Mouse (Mus musculus) intestine, postnatal 0 days (tissue): Measurements from ENCODE around the gene Cd44. TPM values are rescaled to one million over a fixed set of nuclear protein-coding genes. Genes with fewer than 3 reads are reported as not detected.

Experiments
- ATAC-seq: fragments of 200-750 bp; cut with Nextera tagmentation; 2 replicates; pipeline ENCODE4 v1.8.0; 2017; ENCODE audit warnings: mild to moderate bottlenecking, moderate TSS enrichment, moderate library complexity
- H3K27ac ChIP-seq: fragments of 300-500 bp; sonication (generic); 2 replicates; pipeline ENCODE4 v1.5.1; 2014; ENCODE audit warnings: mild to moderate bottlenecking, low read depth, low read length, moderate library complexity
- H3K27me3 ChIP-seq: fragments of 300-500 bp; sonication (generic); replicated peaks from 2 replicates; pipeline ENCODE4 v1.6.1; 2014; ENCODE audit warnings: low read length, mixed read lengths; ENCODE audit not compliant: control insufficient read depth, insufficient read depth
- H3K36me3 ChIP-seq: fragments of 300-500 bp; sonication (generic); 2 replicates; pipeline ENCODE4 v1.6.1; 2014; ENCODE audit warnings: mild to moderate bottlenecking, moderate library complexity; ENCODE audit not compliant: control insufficient read depth, insufficient read depth
- H3K4me1 ChIP-seq: fragments of 300-500 bp; sonication (generic); replicated peaks from 2 replicates; pipeline ENCODE4 v1.6.1; 2014; ENCODE audit warnings: antibody characterized with exemption, low read length, mixed read lengths; ENCODE audit not compliant: control insufficient read depth, insufficient read depth
- H3K4me2 ChIP-seq: fragments of 300-500 bp; sonication (generic); replicated peaks from 2 replicates; pipeline ENCODE4 v1.6.1; 2014; ENCODE audit warnings: low read depth, mild to moderate bottlenecking, moderate library complexity
- H3K4me3 ChIP-seq: fragments of 300-500 bp; sonication (generic); 2 replicates; pipeline ENCODE4 v1.5.1; 2014; ENCODE audit warnings: low read depth, low read length
- H3K9ac ChIP-seq: fragments of 300-500 bp; sonication (generic); 2 replicates; pipeline ENCODE4 v1.6.1; 2014; ENCODE audit warnings: mild to moderate bottlenecking, low read depth, low read length
- H3K9me3 ChIP-seq: fragments of 300-500 bp; sonication (generic); 2 replicates; pipeline ENCODE4 v1.6.1; 2016; ENCODE audit warnings: mixed run types; ENCODE audit not compliant: control insufficient read depth
- CTCF ChIP-seq: sonication (generic); IDR thresholded peaks from 2 replicates; pipeline ENCODE4 v1.5.1; 2016; ENCODE audit warnings: low read depth, mild to moderate bottlenecking, control low read depth, antibody characterized with exemption, moderate library complexity
- WGBS: fragments of 180-500 bp; shearing (Covaris S2); extraction: QIAGEN DNeasy Blood & Tissue Kit; methylation state at CpG from one replicate; pipeline ENCODE4 v1.1.7; 2014; 5-methylcytosine and 5-hydroxymethylcytosine counted together
- polyA plus RNA-seq: library from polyadenylated mRNA; unstranded; fragments of >200 nt; fragmentation: Nextera tagmentation; extraction: Ambion mirVana; gene quantifications from 2 replicates; pipeline ENCODE4 v1.2.1, GENCODE M21; 2015

The Cd44 gene
- polyA plus RNA-seq, 1 experiment from 2014 or later = 10.6 TPM

GRCm38 (mm10) chr2:102809436-102809835 is 92.0 kb downstream of the Cd44 start:
- Histone ChIP-seq H3K9ac (no peak overlapping the region), H3K4me2 (no peak overlapping the region), H3K27ac (no peak overlapping the region), H3K36me3 (no peaks in the 10 kb centered on the region), H3K27me3 (no peaks in the 10 kb centered on the region), H3K9me3 (no peaks in the 10 kb centered on the region), H3K4me3 (no peak overlapping the region), H3K4me1 (no peaks in the 10 kb centered on the region)
- WGBS = 86% methylated on average over 1 of the region's 1 CpGs
- no peak for TF ChIP-seq CTCF
- ATAC-seq = no peak

DNA sequence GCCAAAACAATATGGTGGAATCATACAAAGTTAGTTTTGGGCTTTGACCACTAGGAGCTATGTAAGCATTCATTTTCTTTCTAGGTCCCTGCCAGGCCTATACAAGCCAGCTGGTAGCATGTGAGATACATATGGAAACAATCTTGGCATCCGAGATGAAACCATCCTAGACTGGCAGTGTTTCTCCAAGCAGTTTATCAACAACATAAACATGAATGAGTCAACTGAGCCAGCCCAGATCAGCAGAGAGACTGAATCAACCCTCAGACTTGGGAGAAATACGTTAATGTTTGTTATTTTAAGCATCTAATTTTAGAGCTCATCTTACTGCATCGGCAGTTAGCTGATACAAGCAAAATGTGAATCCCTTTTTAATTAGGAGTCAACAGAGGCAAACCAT is 93.8 kb downstream of the Cd44 start:
- Histone ChIP-seq H3K27ac (no peak overlapping the region), H3K27me3 (no peaks in the 10 kb centered on the region), H3K4me2 (no peak overlapping the region), H3K4me1 (no peaks in the 10 kb centered on the region), H3K9me3 (no peaks in the 10 kb centered on the region), H3K9ac (no peak overlapping the region), H3K36me3 (no peaks in the 10 kb centered on the region), H3K4me3 (no peak overlapping the region)
- WGBS = 64% methylated on average over 3 of the region's 3 CpGs
- 0 out of 2 replicates have a peak, but pooled peaks have one; percentile 11 for TF ChIP-seq CTCF
- ATAC-seq = no peak

GRCm38 (mm10) chr2:102805761-102806496 is 95.5 kb downstream of the Cd44 start:
- no peaks in the 10 kb centered on the region for H3K9me3 ChIP-seq
- H3K36me3 ChIP-seq = no peaks in the 10 kb centered on the region
- 42% methylated on average over 4 of the region's 4 CpGs for WGBS
- H3K27me3 ChIP-seq = no peaks in the 10 kb centered on the region
- H3K4me1 ChIP-seq = no peaks in the 10 kb centered on the region
- TF ChIP-seq CTCF = no peak
- ATAC-seq = peak; percentile 36; the same call in 1 of the 2 replicates
- H3K27ac ChIP-seq = no peak overlapping the region
- H3K9ac ChIP-seq = no peak overlapping the region
- H3K4me2 ChIP-seq = no peak overlapping the region
- H3K4me3 ChIP-seq = no peak overlapping the region

- Histone ChIP-seq H3K27ac (no peak overlapping the region), H3K4me1 (no peaks in the 10 kb centered on the region), H3K36me3 (no peaks in the 10 kb centered on the region), H3K9ac (no peak overlapping the region), H3K4me2 (no peak overlapping the region), H3K4me3 (no peak overlapping the region), H3K27me3 (no peaks in the 10 kb centered on the region), H3K9me3 (no peaks in the 10 kb centered on the region)
- ATAC-seq = 0 out of 2 replicates have a peak, but pooled peaks have one; percentile 8
- WGBS = 78% methylated on average over 6 of the region's 6 CpGs
- TF ChIP-seq CTCF = peak; percentile 6; the same call in 1 of the 2 replicates
Measured at GRCm38 (mm10) chr2:102805283-102805682, 96.2 kb downstream of the Cd44 start.

DNA sequence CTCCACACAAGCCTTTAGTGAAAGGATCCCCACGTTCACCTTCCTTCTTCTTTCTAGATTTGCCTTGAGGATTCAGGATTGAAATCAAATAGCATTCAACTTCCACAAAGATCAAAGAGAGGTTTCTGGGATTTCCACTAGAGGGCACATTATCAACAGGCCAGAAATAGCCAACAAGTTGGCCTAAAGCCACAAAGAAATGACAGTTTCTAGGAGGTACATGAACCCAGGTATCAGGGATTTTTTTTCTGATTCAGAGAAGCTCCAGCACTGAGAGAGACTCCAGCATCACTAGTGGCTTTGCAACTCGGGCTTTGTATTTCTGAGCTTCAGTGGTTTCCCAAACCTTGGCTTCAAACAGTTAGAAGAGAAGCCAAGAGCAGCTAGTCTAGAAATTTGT is 97.4 kb downstream of the Cd44 start:
- H3K9me3 ChIP-seq = no peaks in the 10 kb centered on the region
- no peaks in the 10 kb centered on the region for H3K27me3 ChIP-seq
- ATAC-seq = no peak
- H3K36me3 ChIP-seq = no peaks in the 10 kb centered on the region
- no peaks in the 10 kb centered on the region for H3K4me1 ChIP-seq
- H3K27ac ChIP-seq = no peak overlapping the region
- WGBS = 36% methylated on average over 2 of the region's 2 CpGs
- H3K9ac ChIP-seq = no peak overlapping the region
- H3K4me3 ChIP-seq = no peak overlapping the region
- H3K4me2 ChIP-seq = no peak overlapping the region
- TF ChIP-seq CTCF = peak; percentile 85

DNA sequence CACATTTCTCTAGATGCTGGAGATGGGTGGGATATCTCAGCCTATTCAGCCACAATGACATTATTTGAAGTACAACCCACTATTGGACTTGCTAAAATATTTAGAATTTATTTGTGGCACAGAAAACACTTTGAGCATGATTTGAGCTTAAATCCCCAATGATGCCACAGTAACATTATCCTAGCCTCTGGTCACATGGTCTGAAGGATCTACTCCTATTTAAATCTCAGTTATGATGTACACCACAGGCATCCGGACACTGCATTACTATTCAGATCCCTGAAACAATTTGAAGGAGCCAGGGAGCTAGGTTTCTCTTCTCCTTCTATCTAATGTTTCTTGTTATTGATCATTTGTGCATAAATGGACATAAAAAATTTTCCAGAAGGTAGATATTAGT is 99.6 kb downstream of the Cd44 start:
- WGBS = 94% methylated on average over 1 of the region's 1 CpGs
- Histone ChIP-seq H3K4me3 (no peak overlapping the region), H3K36me3 (no peaks in the 10 kb centered on the region), H3K27ac (no peak overlapping the region), H3K27me3 (no peaks in the 10 kb centered on the region), H3K4me2 (no peak overlapping the region), H3K9ac (no peak overlapping the region), H3K9me3 (no peaks in the 10 kb centered on the region), H3K4me1 (no peaks in the 10 kb centered on the region)
- TF ChIP-seq CTCF = no peak
- no peak for ATAC-seq

DNA sequence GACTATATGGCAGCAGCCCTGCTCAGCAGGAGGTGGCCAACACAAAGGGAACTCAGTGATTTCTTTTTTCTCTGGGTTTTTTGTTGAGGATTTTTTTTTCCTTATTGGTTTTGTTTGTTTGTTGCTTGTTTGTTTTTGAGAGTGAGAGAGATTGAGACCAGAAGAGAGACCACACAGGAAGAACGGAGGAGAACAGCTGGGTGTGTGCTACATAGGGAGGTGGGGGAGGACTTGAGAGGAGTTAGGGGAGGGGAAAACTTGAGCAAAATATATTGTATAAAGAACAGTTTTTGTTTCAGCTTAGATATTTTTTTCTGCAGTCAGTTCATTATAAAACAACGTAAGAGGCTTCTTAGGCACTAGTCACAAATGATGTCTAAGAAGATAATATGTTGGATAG is 103.3 kb downstream of the Cd44 start:
- Histone ChIP-seq H3K36me3 (no peaks in the 10 kb centered on the region), H3K9ac (no peak overlapping the region), H3K4me2 (no peak overlapping the region), H3K27ac (no peak overlapping the region), H3K9me3 (no peaks in the 10 kb centered on the region), H3K4me1 (no peaks in the 10 kb centered on the region), H3K27me3 (no peaks in the 10 kb centered on the region), H3K4me3 (no peak overlapping the region)
- TF ChIP-seq CTCF = no peak
- ATAC-seq = no peak
- WGBS = 56% methylated on average over 2 of the region's 2 CpGs
